Mouse (Mus musculus) small intestine, adult 2 months (tissue): ENCODE measurements around the gene Tfb2m. TPM values are rescaled to one million over a fixed set of nuclear protein-coding genes. Genes with fewer than 3 reads are reported as not detected.

Experiments
- H3K27ac ChIP-seq: fragments of 200-500 bp; 2 replicates; pipeline ENCODE4 v1.5.1; 2012; ENCODE audit warnings: low read depth, low read length, control low read depth, inconsistent platforms; ENCODE audit not compliant: insufficient read depth
- H3K27me3 ChIP-seq: fragments of 200-500 bp; 2 replicates; pipeline ENCODE4 v1.6.1; 2012; ENCODE audit warnings: mild to moderate bottlenecking, moderate library complexity, low read length, inconsistent platforms; ENCODE audit not compliant: control insufficient read depth, insufficient read depth
- H3K36me3 ChIP-seq: fragments of 200-500 bp; 2 replicates; pipeline ENCODE4 v1.6.1; 2012; ENCODE audit warnings: mild to moderate bottlenecking, low read length, control low read depth, inconsistent platforms; ENCODE audit not compliant: control insufficient read depth, insufficient read depth
- H3K4me1 ChIP-seq: fragments of 200-500 bp; 2 replicates; pipeline ENCODE4 v1.6.1; 2012; ENCODE audit warnings: low read length, inconsistent platforms, mixed read lengths; ENCODE audit not compliant: control insufficient read depth, insufficient read depth, insufficient read length
- H3K4me3 ChIP-seq: fragments of 200-500 bp; 2 replicates; pipeline ENCODE4 v1.5.1; 2012; ENCODE audit warnings: low read depth, mild to moderate bottlenecking, control low read depth, inconsistent platforms, low read length, moderate library complexity
- CTCF ChIP-seq: fragments of 200-500 bp; IDR thresholded peaks from 2 replicates; pipeline ENCODE4 v1.5.1; 2012; ENCODE audit warnings: low read depth, mild to moderate bottlenecking, control low read depth, inconsistent platforms, low read length, moderate library complexity, mixed read lengths; ENCODE audit not compliant: insufficient replicate concordance, insufficient read length; ENCODE audit errors: extremely low read depth
- POLR2A ChIP-seq: fragments of 200-500 bp; IDR thresholded peaks from 2 replicates; pipeline ENCODE4 v1.6.1; 2012; ENCODE audit warnings: low read depth, mild to moderate bottlenecking, control low read depth, inconsistent platforms, low read length, moderate library complexity
- WGBS: fragments of 180-500 bp; shearing (Covaris S2); methylation state at CpG from one replicate; pipeline ENCODE4 v1.1.7; 2018; 5-methylcytosine and 5-hydroxymethylcytosine counted together
- polyA plus RNA-seq: library from polyadenylated mRNA; depleted of rRNA; stranded (reverse); fragments of >200 nt; gene quantifications from 2 replicates; pipeline ENCODE4 v1.2.3, GENCODE M21; 2012

The Tfb2m gene
- polyA plus RNA-seq, 1 experiment: 2.7 TPM

- WGBS: 32% methylated on average over 11 of the region's 11 CpGs
- TF ChIP-seq CTCF (no peak), POLR2A (no peak)
- peaks cover 7% of the 10 kb centered on the region; the same call in 1 of the 2 replicates for H3K4me1 ChIP-seq
- no peaks in the 10 kb centered on the region for H3K27me3 ChIP-seq
- H3K4me3 ChIP-seq: no peak overlapping the region
- H3K27ac ChIP-seq: peak overlapping the region; percentile 54
- 0 out of 2 replicates have a peak, but pooled peaks cover 1% of the 10 kb centered on the region for H3K36me3 ChIP-seq
Observed at GRCm38 (mm10) chr1:179559446-179560194, 13.6 kb upstream of the Tfb2m start.

- WGBS: 86% methylated on average over 3 of the region's 3 CpGs
- 0 out of 2 replicates have a peak, but pooled peaks cover 1% of the 10 kb centered on the region for H3K36me3 ChIP-seq
- peaks cover 18% of the 10 kb centered on the region; the same call in 1 of the 2 replicates for H3K4me1 ChIP-seq
- H3K27ac ChIP-seq: no peak overlapping the region
- H3K27me3 ChIP-seq: no peaks in the 10 kb centered on the region
- no peak for TF ChIP-seq POLR2A
- no peak for TF ChIP-seq CTCF
- H3K4me3 ChIP-seq: no peak overlapping the region
Observed at GRCm38 (mm10) chr1:179556921-179557320, 10.9 kb upstream of the Tfb2m start.

DNA sequence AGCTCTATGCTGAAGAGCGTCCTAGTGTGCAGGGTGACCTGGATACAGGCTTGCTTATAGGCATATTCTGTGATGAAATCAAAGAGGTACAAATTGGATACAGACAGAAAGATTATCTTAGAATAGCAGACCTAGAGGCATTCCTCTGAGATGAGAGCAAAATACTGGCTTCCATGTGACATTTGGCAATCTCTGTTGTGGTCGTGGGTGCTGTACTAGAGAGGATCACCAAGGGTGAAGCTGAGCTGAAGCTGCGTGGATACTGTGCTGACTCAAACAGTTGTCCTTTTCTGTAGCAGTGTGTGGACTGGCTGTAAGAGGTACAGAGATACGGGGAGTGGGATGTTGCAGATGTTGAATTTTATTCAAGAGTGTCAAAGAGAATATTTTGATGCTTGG, 7.9 kb upstream of the Tfb2m start:
- H3K27ac ChIP-seq: no peak overlapping the region
- H3K27me3 ChIP-seq: no peaks in the 10 kb centered on the region
- TF ChIP-seq POLR2A (no peak), CTCF (no peak)
- H3K36me3 ChIP-seq: 0 out of 2 replicates have a peak, but pooled peaks cover 1% of the 10 kb centered on the region
- 82% methylated on average over 4 of the region's 4 CpGs for WGBS
- no peak overlapping the region for H3K4me3 ChIP-seq
- H3K4me1 ChIP-seq: peaks cover 13% of the 10 kb centered on the region; the same call in 1 of the 2 replicates

DNA sequence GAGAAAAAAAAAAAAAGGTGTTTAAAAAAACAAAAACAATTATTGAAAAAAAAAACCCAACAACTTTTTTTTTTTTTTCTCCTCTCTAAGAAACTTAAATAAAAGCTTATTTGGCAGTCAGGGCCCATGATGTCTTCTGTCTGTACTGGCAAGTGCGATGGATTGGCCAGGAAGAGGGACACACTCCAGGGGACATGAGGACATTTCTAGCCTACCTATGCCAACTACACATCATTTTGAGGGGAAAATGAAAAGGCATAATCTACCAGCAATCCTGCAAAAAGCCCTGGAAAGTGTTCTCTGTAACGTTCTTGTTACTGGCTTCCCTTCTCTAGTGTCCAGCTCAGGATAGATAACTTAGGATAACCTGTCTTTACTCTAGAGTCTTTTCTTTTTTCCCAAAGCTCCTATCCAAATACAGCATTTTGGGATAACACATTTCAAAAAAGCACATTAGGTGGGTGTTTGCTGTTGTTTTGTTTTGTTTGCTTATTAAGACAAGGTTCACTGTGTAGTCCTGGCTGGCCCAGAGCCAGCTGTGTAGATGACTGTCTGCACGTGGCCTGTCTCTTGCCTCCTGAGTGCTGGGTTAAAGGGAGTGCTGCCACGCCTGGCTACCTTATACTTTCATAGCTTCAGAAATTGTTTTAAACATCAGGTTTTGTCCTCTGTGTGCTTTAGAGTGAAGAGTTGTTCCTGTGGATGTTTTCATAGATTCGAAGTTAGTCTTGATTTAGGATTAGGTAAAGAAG, 7.3 kb upstream of the Tfb2m start:
- Histone ChIP-seq H3K27ac (no peak overlapping the region), H3K4me3 (no peak overlapping the region), H3K36me3 (no peaks in the 10 kb centered on the region), H3K27me3 (no peaks in the 10 kb centered on the region), H3K4me1 (peaks cover 14% of the 10 kb centered on the region; the same call in 1 of the 2 replicates)
- WGBS: 39% methylated on average over 5 of the region's 5 CpGs
- TF ChIP-seq POLR2A (no peak), CTCF (no peak)

GRCm38 (mm10) chr1:179552751-179553150, 6.7 kb upstream of the Tfb2m start:
- no peaks in the 10 kb centered on the region for H3K27me3 ChIP-seq
- H3K27ac ChIP-seq: peak overlapping the region; percentile 24; the same call in 1 of the 2 replicates
- no peaks in the 10 kb centered on the region for H3K36me3 ChIP-seq
- peaks cover 17% of the 10 kb centered on the region; the same call in 1 of the 2 replicates for H3K4me1 ChIP-seq
- TF ChIP-seq CTCF (no peak), POLR2A (no peak)
- 36% methylated on average over 7 of the region's 7 CpGs for WGBS
- no peak overlapping the region for H3K4me3 ChIP-seq

GRCm38 (mm10) chr1:179551921-179552320, 5.9 kb upstream of the Tfb2m start:
- Histone ChIP-seq H3K4me3 (no peak overlapping the region), H3K4me1 (peaks cover 19% of the 10 kb centered on the region; the same call in 1 of the 2 replicates), H3K27ac (peak overlapping the region; percentile 47; the same call in 1 of the 2 replicates), H3K36me3 (no peaks in the 10 kb centered on the region), H3K27me3 (no peaks in the 10 kb centered on the region)
- WGBS: 29% methylated on average over 4 of the region's 4 CpGs
- no peak for TF ChIP-seq CTCF

- 36% methylated on average over 3 of the region's 3 CpGs for WGBS
- Histone ChIP-seq H3K27ac (no peak overlapping the region), H3K27me3 (no peaks in the 10 kb centered on the region)
Observed at GRCm38 (mm10) chr1:179551336-179551735, 5.3 kb upstream of the Tfb2m start.

More at GRCm38 (mm10) chr1:179551336-179551735, 5.3 kb upstream of the Tfb2m start:
- TF ChIP-seq CTCF (no peak), POLR2A (no peak)
- Histone ChIP-seq H3K36me3 (no peaks in the 10 kb centered on the region), H3K4me1 (peaks cover 19% of the 10 kb centered on the region; the same call in 1 of the 2 replicates), H3K4me3 (no peak overlapping the region)
